Mouse (Mus musculus) heart, postnatal 4 days (tissue): ENCODE results near the gene Il20. TPM values are rescaled to one million over a fixed set of nuclear protein-coding genes. Genes with fewer than 3 reads are reported as not detected.
A peak's percentile ranks its signal among the peaks of the same experiment; 100 is the strongest.

ENCODE experiments used
- DNase-seq: peaks from one replicate; pipeline ENCODE4 v3.0.0; 2021
- total RNA-seq, 2 experiments: library from RNA; stranded (reverse); gene quantifications; 2 replicates each; pipeline ENCODE4 v1.2.3; 2021

Il20 gene
- not detected for total RNA-seq

DNA sequence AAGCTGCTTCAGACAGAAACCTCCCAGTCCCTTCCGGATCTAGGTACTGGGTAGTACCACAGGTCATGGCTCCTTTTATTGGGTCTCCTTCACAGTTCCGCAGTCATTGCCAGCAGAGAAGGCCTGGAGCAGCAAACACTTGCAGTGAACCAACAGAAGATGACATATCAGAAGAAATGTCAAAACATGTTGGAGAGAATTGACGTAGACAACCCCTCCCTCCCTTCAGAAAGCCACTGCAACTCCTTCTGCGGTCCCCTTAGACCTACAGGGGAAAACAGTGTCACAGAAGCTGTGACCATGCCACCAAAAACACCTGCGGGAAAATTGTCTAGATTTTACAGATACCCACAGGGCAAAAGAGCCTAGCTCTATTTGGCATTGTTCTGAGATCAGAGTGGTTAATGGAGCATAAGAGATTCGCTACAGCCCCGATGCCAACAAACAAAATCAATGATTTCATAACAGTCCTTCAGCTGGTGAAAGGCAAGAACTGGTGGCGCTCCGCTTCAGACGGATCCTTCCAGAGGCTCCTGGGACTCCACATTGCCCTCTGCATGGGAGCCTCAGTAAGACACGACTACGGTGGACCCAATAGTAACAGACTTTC, at the start of gene Il20:
TSS of gene Il20 (minus strand) at position 51 of the 610 bp plus-strand sequence.
- DNase-seq = no peak

DNA sequence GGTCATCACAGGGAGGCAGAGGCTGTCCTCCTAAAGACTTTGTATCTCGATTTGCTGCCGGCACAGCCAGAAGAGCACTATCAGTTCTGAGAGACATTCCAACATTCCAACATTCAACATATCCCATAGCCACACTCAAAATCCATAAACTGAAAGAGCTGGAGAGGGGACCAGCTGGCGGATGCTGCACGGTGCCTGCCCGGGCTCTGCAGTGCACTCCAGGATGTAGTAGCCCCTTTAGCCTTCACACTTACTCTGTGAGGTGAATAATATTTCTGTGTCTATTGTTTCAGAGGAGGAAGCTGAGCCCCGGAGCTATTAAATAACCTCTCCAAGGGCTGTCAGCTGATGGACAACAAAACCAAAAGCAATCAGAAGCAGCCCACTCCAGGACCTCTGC, 35.7 kb upstream of the Il20 start:
- no peak for DNase-seq

DNA sequence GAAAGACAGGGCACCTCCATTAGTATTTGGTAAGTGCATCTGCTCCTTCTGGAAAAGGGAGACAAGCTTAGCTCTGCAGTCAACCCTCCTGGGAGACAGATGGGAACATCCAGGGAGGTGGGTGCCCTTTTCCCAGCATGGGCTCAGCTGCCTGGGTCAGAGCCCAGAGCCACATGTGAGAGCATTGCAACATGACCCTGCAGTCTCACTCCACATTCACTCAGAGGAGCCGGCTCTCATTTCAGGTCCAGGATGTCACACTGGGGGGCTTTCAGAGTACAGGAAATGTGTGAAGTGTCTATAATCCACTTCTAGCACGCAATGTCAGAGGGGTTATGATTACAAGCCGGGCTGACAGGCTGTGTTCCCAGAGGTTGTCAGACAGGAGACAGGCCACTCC, 30.6 kb upstream of the Il20 start:
- no peak for DNase-seq

DNA sequence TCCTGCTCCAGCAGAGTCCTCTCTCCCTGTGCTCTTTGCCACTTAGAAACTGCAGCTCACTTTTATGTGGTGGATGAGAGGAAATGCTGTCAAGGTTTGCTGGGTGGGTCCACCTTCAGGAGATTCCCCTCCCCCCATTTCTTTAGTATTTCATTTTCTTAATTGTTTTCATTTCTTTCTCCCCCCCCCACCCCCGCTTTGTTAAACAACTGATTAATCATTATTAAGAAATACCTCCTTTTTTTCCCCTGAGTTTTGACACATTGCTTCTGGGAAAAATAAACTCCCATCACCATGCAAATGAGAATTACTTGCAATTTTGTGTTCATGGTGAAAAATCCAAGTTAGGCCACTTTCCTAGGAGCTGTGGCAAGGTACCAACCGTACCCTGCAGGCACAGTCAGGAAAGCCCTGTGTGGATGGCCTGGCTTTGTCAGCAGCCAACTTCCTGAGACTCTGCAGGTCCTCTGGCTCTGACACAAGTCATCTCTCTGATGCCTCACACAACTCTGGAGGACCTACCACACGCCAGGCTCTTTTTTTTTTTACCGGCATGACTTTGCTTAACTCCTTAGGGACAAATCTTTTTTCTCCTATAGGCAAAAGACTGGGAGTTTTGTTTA, 28.9 kb upstream of the Il20 start, which contains the start of gene Il19:
TSS of gene Il19 (minus strand) at position 51 of the 623 bp plus-strand sequence.
- no peak for DNase-seq

DNA sequence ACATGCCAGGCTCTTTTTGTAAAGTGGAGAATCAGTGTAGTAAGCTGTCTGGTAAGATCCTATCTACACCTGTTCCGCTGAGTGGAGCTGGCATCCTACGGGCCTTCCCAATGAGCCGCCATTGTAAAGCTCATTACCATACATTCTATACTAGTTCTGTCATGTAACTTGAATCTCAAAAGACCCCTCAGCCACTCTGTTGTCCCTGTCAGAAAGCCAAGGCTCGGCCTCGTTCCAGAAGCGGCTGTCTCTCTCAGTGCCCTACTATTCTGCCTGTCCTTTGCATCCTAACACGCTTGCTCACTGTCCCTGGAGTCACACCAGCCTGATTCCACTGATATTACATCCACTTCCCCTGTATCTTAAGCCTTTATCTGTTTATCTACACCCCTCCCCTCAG, 26.9 kb upstream of the Il20 start:
- DNase-seq = no peak

DNA sequence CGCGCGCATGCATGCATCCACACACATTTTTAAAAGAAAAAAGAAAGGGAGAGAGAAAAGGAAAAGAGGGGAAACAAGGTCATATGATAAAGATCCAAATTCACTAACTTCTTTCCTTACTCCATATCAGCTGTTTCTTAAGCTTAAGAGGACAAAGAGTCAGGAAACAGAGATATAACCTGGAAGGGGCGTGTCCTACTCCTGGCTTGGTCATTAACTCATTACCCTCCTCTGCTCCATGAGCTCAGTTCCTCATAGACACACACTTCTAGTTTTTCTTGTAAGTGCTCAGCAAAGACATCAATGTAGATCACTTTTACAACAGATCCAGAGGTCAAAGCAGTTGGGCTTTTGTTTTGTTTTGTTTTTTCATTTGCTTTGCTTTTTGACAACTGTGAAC, 25.9 kb upstream of the Il20 start:
- DNase-seq = no peak

DNA sequence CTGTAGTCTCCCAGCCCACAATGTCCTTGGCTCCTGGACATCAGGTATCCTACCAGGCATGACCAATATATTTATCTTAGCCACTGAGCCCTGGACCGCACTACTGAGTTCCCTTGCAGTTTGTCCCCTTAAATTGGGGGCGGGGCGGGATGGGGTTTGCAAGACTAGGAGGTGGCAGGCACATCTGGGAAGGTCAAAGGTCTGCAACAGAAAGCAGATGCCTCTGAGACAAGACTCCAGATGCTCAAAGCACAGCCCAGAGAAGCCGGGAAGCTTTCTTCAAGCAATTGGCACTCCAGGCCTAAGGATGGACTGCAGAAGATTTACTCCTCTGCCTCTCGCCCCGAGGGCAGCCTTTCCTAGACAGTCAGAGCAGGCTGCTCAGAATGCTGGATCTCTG, 25.1 kb upstream of the Il20 start:
- no peak for DNase-seq

DNA sequence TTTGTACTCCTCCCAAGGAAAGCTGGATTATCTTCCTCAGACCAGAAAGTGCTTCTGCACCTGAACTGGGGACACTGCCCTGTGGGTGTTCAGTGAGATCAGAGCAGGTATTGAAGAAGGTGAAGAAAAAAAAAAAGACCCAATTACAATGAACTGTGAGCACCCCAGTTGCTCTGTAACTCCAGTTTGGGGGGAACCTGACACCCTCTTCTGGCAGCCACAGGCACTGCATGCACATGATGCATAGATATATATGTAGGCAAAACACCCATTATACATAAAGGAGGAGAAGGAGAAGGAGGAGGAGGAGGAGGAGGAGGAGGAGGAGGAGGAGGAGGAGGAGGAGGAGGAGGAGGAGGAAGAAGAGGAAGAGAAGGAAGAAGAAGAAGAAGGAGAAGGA, 15.2 kb upstream of the Il20 start:
- no peak for DNase-seq

DNA sequence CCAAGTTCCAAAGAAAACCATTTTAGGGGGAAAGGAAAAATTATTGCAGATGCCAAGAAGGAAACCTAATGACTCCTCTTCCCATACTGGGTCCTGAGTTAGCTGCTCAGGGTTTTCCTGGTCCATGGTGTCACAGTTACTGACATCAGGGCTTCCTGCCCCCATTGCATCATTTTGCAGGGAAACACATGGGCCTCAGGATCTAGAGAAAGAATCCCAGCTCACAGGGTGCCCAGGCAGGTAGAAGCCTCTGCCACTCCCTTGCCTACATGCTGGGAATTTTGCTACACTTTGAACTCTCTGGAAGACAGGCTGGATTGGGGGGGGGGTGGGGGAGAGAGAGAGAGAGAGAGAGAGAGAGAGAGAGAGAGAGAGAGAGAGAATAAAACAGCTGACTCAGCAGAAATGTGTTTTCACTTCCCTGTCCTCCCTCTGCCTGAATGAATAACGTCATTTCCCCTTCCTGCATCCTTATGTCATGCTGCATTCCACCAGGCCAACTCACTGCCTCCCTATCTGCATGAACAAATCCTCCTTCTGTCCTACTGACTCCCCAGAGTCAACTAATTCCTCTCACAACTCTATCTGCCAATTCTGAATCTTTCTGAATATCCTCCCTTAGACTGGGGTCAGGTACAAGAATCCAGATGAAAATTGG, 7.2 kb upstream of the Il20 start:
- DNase-seq = no peak

DNA sequence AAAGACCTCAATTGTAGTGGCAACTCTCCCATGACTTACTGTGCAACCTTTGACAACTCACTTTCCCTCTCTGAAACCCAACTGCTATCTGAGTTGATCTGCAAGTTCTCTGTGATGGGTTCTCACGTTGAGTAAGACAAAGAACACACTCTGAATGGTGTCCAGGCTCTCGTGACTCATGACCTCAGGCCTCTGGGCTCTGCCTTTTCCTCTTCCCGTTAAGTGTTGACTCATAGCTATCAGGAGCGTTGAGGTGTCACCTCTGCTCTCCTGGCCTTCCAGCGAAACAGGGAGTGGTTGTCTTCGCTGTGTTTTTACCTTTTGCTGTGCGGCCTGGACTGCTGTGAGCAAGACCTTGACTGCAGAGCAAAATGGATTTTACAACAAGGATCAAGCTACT, 8.7 kb downstream of the Il20 start:
- no peak for DNase-seq

DNA sequence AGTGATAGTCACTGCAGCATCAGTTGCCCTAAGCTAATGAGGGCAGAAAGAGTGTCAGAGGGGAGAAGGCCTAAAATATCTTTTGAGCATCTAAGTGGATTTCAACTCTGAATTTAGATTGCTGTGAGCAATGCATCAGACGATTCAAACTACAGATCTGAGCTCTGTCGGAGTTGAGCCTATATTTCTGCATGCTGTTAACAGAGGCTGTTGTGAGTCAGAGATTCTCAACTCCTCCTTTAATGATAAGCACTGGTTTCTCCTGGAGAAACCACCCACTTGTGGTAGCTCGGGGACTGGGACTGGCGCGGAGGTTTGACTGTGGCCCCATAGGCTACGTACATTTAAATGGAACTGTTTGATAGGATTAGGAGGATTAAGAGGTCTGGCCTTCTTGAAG, 16.8 kb downstream of the Il20 start:
- no peak for DNase-seq

DNA sequence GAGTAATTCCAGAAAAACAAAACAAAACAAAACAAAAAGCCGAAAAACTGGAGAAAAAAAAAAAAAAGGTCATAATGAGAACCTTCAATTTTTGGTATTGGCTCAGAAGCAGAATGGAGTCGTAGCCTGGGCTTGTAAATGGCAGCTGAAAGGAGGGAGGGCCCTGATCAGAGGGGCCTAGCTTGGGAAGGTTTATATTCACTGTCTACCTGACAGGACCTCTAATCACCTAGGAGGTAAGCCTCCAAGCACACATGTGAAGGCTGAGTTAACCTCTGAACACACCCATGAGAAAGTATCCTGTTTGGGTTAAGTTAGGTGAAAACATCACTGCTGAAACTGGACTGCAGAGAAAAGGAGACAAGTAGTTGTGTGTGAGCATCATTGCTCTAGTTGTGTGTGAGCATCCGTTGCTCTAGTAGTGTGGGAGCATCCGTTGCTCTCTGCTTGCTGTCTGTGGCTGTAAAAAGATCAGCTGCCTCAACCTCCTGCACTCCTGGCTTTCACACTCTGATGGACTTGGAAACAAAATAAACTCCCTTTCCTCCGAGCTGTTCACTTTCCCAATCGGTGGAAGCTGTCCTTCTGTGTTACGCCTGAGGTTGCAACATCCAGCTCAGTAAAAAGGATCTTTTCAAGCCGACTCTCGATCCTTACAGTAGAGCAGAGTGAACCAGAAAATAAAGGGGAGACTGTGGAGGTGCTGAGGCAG, 17.8 kb downstream of the Il20 start:
- DNase-seq = no peak

DNA sequence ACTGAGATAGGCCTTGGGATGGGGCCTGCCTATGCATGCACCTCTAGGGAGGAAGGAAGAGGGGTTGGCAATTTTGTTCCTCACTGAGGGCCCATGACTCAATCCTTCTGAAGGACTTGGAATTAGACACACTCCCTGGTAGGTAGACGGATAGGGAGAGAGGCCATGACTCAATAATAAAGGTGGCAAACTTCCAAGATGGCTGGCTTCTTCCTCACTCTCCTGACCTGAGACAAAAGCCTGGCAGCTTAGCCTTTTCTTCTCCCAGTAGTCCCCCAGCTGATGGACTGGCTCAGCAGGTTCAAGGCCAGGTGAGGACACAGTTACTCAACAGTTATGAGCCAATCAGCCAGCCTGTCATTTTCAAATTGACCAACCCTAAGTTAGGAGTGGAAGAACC, 18.8 kb downstream of the Il20 start:
- no peak for DNase-seq

DNA sequence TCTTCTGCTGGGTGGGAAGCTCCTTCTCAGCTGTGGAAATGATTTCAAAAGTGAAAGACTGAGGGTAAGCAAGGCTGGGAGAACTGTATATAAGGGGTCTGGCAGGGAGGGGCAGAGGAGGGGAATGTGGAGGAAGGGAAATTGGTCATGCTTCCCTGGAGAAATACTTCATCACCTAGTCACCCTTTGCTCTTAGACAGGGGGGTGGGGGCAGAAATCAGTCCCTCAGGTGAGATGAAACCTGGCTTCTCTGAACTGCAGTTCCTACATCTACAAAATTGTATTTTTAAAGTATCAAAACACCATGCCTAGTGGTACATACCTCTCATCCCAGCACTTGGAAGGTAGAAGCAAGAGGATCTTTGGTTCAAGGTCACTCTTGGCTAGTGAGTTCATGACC, 23.9 kb downstream of the Il20 start, which contains the start of gene Il24:
TSS of gene Il24 (minus strand) at position 101 of the 400 bp plus-strand sequence.
- no peak for DNase-seq

DNA sequence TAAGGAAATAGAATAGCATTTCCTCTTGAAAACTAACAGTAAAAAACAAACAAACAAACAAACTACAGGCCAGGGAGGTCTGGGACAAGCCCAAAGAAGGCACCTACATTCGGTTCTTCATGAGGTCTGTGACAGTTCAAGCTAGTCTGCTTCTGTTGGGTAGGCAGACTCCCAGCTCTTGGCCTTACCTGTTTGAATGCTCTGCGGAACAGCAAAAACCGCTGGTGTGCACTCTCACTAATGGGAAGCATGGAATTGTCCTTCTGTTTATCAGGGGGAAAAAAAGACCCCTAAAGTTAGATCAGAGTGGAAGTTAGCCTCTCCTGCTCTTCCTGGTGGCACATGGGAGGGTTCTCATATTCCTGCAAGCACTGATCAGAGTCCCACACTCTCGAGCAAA, 28.1 kb downstream of the Il20 start:
- no peak for DNase-seq

DNA sequence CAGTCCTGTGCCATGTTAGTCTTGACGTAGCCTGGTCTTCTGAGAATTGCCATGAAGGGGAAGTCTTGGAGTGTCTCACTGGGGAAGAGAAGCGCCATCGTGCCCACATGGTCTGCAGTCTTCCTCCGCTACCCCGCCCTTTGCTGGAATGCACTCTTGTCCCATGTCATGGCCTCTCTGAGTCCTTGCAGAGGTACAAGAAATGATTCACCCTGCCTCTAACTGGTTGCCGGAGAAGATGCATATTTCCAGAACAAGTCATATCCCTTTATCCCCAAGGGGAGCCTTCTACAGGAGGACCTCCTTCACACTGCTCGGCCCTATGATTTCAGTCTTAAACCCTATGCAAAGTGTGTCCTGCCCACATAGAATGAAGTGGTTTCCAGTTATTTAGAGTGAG, 31.3 kb downstream of the Il20 start:
- DNase-seq = no peak

DNA sequence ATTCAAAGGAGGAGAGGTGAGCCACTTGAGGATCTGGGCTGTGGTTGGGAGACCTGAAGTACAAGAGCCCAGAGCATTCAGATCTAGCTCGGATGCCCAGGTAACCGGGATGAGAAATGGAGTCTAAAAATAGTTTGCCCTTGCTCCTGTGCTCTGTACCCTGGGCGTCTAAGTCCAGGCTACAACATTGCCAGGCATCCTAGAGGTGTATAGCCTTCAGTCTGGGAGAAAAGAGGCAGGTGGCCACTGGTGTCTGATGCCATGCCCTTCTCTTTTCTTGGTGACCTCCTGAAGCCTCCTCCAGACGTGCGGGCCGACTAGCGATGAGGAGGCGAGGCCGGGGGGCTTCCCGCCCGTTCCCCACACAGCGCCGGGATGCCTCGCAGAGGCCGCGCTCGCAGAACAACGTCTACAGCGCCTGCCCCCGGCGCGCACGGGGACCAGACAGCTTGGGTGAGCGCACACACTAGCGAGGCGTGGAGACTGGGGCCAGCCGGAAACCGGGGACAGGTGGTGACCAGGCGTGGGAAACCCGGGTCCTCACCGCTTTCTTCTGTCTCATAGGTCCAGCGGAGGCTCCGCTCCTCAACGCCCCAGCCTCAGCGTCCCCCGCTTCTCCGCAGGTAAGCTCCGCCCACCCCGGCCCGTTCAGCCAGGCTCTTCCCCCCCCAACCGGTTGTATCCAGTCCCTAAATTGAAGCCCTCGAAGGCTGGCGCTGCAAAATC, 33.2 kb downstream of the Il20 start:
- peak; percentile 10 for DNase-seq

DNA sequence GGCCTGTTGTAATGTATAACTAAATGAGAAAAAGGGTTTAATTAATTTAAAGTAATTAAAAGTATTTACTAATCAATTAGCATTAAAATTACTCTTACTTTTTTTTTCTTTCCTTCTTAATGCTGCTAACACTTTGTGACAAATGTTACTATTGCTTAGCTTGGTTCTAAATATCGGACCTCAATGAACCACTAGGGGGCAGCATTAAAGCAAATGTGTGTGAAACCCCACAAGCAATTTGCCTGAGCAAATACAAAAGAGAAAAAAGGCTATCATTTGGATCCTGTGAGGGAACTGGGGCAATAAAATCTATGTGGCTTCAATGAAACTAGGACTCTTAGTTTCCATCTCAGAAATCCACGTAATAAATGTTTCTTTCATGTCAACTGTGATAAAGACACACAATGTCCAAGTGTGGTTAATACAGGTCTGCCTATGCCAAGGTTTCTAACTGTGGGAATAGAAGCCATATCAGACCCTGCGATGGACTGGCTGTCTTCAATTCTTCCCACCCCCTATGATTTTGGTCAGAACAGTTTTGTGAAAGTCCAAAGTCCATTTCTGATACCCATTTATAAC, 34.2 kb downstream of the Il20 start:
- peak; percentile 65 for DNase-seq

DNA sequence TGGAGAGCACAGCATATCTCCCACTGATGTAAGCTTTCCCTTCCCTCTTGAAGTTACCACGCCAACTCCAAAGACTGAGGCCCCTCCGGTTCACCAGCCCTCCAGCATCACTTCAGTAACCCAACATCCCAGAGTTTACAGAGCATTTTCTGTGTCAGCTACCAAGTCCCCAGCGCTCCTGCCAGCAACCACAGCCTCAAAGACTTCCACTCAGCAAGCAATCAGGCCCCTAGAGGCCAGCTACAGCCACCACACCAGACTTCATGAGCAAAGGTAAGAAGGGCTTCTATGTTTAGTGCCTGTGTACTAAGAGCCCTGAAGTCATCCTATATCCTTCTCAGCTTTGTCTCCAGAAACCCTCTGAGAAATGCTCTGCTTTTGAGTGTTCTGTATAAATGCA, 35.3 kb downstream of the Il20 start:
- no peak for DNase-seq

DNA sequence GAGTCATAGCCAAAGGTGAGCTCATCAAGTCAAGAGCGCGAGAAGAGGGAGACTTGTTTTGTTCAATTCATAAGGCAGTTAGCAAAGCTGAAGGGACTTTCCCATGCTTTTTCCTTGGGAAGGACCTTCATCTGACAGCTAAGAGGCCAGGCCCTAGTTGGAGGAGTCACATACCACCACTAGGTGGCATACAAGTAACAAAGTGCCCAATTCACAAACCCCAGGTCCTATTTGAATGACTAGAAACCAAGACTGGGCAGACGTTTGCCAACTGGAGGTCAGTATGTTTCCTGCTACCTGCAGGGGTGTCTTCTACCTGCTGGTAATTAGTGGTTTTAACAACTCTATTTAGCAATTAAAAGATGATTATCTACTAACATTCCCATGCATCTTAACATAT, 36.1 kb downstream of the Il20 start:
- DNase-seq = peak; percentile 54

DNA sequence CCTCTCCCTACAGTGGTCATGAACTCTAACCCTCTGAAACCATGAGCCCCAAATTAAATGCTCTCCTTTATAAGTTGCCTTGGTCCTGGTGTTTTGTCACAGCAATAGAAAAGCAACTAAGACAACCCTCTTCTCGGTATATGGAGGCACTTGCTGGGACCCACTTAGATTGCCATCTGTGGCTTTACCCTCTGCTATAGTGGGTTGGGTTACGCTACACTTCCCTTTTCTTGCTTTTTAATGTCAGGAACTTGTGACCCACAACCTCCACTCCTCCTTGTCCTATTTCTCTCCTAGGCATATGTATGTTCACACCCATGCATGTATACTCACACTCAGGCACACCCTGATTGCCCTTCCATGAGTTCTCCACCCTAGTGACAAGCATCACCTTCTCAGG, 38.3 kb downstream of the Il20 start:
- DNase-seq = no peak

DNA sequence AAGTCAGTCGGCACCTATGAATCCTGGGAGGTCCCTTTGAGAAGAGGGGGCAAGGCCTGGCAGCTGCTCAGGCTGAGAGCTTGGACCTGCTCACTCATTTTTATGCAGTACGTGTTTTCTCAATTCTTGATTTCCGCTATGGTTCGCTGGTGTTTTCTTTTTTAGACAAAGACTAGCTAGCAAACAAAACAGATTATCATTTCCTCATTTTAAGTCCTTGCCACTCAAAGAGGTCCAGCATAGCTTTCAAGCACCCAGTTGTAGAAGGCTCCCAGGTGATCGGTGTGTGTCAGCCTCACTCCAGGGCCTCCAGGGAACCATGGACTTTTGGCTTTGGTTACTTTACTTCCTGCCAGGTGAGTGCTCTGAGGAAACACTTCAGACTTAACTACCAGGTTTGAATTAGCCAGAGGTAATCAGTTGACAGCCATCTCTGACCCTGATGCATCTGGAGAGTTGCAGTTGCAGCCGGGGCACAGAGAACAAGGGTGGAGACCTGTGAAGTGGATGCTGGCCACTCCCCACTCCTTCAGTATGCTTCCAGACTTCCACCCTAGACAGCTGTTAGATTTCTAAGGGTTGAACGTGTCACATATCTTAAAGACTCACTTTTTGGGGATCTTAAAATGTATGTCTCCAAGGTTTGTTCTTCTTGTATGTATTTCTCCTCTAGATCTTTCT, 45.6 kb downstream of the Il20 start, which contains the start of gene Fcmr:
TSS of gene Fcmr (plus strand) at position 129 of the 681 bp plus-strand sequence.
- no peak for DNase-seq
